Mouse (Mus musculus) A20 (cell line): ENCODE results near the gene Pgbd1.
"Not testable (repeated sequence)": the region's sequence is repeated elsewhere in the genome, so short reads cannot be mapped to it uniquely, and the experiment has no call there.

ENCODE experiments used
- DNase-seq: peaks from one replicate; pipeline ENCODE4 v3.0.0-alpha.2; 2011; ENCODE audit warnings: low read depth, low spot score

Gene Pgbd1

DNA sequence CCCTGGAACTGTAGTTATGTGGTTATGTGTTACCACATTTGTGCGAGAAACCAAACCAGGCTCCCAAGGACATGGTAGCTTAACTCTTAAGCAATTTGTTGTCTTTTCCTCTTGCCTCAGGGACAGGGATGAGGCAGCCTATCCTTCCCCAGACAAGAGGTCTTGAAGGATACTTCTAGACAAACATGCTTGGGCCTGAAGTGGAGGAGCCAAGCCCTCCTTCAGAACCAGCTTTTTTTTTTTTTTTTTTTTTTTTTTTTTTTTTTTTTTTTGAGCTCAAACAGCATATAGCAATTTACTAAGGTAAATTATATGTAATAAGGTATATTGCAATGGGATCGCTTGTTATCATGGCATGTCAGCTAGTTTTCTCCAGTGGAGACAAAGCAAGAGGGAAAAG, 25.1 kb downstream of the Pgbd1 start:
- DNase-seq: no peak

GRCm38 (mm10) chr13:21415266-21415665, 25.6 kb downstream of the Pgbd1 start:
- DNase-seq: peak; percentile 20

DNA sequence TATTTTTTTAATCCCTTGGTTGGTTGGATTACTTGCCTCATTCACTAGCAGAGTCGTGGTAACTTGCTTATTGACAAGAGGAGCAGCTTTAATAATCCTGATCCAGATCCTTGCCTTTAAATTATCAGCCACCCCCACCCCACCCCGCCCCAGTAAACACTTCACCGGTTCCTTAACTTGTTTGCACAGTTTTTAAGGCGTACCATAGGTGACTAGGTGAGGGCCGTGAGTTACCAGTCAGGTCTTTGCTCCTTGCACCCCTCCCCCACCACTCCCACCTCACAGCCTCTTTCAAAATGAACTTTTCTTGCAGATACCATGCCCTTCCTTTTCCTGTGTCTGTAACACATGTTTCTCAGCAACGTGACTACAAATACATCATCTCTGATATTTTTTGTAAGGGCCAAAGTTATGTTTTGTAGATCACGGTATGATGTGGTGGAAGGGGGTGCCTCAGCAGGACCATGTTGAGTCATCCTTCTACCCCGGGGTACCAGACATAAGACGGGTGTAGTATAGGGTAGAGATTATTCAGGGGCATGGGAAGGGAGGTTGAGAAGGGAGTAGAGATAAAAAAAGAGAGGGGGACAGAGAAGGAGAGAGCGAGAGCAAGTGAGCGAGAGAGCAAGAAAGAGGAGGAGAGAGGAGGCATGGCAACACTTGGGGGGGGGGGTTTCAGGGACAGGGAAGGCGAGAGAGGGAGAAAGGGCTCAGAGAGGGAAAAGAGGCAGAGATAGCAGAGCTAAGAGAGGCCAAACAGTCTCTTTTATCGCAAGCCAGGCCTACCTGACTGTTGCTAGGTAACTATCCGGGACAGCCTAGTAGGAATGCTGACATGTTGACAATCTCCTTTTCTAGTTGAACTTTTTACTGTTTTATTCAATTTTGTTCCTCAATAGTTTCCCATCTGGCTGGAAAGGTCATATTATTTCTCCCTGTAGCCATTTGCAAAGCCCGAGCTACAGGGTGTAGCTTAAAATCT, 26.3 kb downstream of the Pgbd1 start:
- DNase-seq: no peak

- no peak for DNase-seq
Observed at GRCm38 (mm10) chr13:21408805-21409459, 31.9 kb downstream of the Pgbd1 start.

DNA sequence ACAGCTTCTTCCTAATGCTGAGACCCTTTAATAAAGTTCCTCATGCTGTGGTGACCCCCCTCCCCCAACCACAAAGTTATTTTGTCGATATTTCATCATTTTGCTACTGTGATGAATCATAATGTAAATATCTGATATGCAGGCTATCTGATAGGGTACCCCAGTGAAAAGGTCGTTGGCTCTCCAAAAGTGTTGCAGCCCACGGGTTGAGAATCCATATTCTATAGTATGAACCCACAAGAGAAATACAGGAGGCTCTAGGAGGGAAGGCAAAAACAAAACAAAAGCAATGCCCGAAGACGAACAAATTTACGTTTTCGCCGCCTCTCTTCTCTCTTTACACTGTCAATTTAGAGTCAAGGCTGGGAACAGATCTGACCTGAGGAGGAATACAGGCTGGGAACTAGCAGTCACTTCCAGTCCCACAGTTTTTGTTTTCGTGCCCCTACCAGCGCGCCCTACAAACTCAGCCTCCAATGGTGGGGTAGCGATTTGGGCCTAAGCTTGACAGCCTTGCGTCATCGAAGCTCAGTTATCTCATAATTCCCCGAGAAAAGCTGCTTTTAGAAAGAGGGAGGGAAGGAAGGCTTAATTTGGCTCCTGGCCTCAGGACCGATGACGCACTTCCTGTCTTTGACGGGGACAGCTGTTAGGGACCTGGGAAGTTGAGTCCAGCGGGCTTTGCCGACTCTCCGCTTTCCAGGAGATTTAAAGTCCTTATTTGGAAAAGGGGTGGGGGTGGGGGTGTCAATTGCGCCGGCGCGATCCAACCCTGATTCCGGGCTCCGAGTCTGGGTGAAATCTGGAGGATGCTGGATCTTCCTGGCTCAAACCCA, 32.7 kb downstream of the Pgbd1 start:
- DNase-seq: no peak

GRCm38 (mm10) chr13:21407341-21407740, 33.5 kb downstream of the Pgbd1 start:
- no peak for DNase-seq

GRCm38 (mm10) chr13:21402848-21403247, 38.0 kb downstream of the Pgbd1 start:
- no peak for DNase-seq

- DNase-seq: peak; percentile 90
Observed at GRCm38 (mm10) chr13:21402287-21402846, 38.5 kb downstream of the Pgbd1 start, which contains the start of gene Zkscan3. Gene Zkscan3, minus strand, starts transcription at chr13:21402755.

GRCm38 (mm10) chr13:21401636-21402286, 39.1 kb downstream of the Pgbd1 start:
- peak; percentile 26 for DNase-seq

DNA sequence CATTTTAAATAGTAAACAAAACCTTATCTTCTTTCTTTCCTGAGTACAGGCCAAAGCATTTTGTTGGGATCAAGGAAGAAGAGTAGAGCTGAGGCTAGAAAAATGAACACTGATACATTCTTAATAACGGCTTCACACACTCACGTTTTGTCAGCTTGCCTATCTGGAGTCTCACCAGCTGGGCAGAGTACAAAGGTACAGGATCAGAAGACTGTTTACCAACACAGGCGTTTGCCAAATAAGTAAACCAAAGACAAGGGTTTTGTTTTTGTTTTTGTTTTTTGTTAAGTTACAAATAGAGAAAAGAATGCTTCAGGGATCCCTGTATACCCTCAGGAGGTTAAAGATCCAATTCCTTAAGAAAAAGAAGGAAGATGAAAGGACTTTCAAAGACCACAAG, 39.7 kb downstream of the Pgbd1 start:
- DNase-seq: no peak

GRCm38 (mm10) chr13:21397486-21397885, 43.4 kb downstream of the Pgbd1 start:
- peak; percentile 52 for DNase-seq

GRCm38 (mm10) chr13:21396048-21396447, 44.8 kb downstream of the Pgbd1 start:
- DNase-seq: not testable (repeated sequence)

GRCm38 (mm10) chr13:21395623-21396022, 45.2 kb downstream of the Pgbd1 start:
- DNase-seq: no peak

DNA sequence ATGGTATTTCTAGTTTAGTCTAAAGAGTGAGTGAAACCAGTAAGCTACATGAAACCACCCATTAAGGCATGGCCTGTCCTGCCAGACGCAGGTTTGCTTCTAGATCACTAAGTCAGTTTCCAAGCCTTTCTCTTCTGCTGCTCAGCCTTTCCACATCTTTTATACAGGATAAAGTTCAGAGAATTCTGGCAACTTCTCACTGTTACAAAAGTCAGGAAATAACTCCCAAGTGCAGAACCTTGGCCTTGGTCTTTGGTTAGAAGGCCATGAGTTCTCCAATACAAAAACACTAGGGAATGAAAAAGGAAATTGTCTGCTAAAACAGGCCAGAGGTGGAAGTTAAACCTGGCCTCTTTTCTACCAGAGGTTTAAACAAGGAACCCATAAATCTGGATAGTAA, 45.6 kb downstream of the Pgbd1 start:
- DNase-seq: no peak

DNA sequence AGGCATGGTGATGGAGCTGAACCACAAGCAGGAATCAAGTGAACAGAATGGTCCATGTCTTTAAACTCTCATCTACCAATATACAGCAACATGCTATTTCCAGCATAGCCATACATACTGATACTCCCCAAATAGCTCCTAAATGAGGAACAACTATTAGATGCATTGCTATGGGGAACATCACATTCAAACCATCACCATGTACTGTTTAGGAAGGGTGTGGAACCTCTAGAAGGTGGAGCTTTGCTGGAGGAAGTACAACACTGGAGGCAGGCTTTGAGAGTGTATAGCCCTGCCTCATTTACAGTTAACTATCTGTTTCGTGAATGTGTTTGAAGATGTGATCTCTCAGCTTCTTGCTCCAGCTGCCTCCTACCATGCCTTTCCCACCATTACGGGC, 63.1 kb downstream of the Pgbd1 start:
- no peak for DNase-seq

- DNase-seq: no peak
Observed at GRCm38 (mm10) chr13:21372700-21373099, 68.2 kb downstream of the Pgbd1 start.
